Mouse (Mus musculus) forebrain, embryonic 16.5 days (tissue): ENCODE results near the gene Cldnd2. TPM values are rescaled to one million over a fixed set of nuclear protein-coding genes. Genes with fewer than 3 reads are reported as not detected.
A peak's percentile ranks its signal among the peaks of the same experiment; 100 is the strongest.

ENCODE experiments used
- ATAC-seq: fragments of 200-750 bp; cut with Nextera tagmentation; 2 replicates; pipeline ENCODE4 v1.8.0; 2017; ENCODE audit warnings: mild to moderate bottlenecking, moderate library complexity
- H3K27ac ChIP-seq: fragments of 300-500 bp; sonication (generic); 2 replicates; pipeline ENCODE4 v1.5.1; 2014; ENCODE audit warnings: low read length, control low read depth
- H3K27me3 ChIP-seq: fragments of 300-500 bp; sonication (generic); replicated peaks from 2 replicates; pipeline ENCODE4 v1.6.1; 2014; ENCODE audit warnings: low read length; ENCODE audit not compliant: control insufficient read depth, insufficient read depth
- H3K36me3 ChIP-seq: fragments of 300-500 bp; sonication (generic); 2 replicates; pipeline ENCODE4 v1.6.1; 2014; ENCODE audit not compliant: control insufficient read depth, insufficient read depth
- H3K4me1 ChIP-seq: fragments of 300-500 bp; sonication (generic); replicated peaks from 2 replicates; pipeline ENCODE4 v1.6.1; 2014; ENCODE audit warnings: low read length; ENCODE audit not compliant: control insufficient read depth, insufficient read depth
- H3K4me2 ChIP-seq: fragments of 300-500 bp; sonication (generic); 2 replicates; pipeline ENCODE4 v1.6.1; 2014; ENCODE audit warnings: mild to moderate bottlenecking, low read length, control low read depth
- H3K4me3 ChIP-seq: fragments of 300-500 bp; sonication (generic); replicated peaks from 2 replicates; pipeline ENCODE4 v1.5.1; 2014; ENCODE audit warnings: mild to moderate bottlenecking, low read length, control low read depth
- H3K9ac ChIP-seq: fragments of 300-500 bp; sonication (generic); replicated peaks from 2 replicates; pipeline ENCODE4 v1.6.1; 2014; ENCODE audit warnings: low read depth, low read length, control low read depth
- H3K9me3 ChIP-seq: fragments of 300-500 bp; sonication (generic); 2 replicates; pipeline ENCODE4 v1.6.1; 2016; ENCODE audit warnings: low read length; ENCODE audit not compliant: control insufficient read depth
- whole genome bisulfite sequencing: fragments of 180-500 bp; shearing (Covaris S2); extraction: QIAGEN DNeasy Blood & Tissue Kit; methylation state at CpG from one replicate; pipeline ENCODE4 v1.1.7; 2014; 5-methylcytosine and 5-hydroxymethylcytosine counted together
- polyA plus RNA-seq: library from polyadenylated mRNA; unstranded; fragments of >200 nt; fragmentation: Nextera tagmentation; extraction: Ambion mirVana; gene quantifications from 2 replicates; pipeline ENCODE4 v1.2.1, GENCODE M21; 2015

Cldnd2 gene
- polyA plus RNA-seq, 1 experiment from 2014 or later = not detected

DNA sequence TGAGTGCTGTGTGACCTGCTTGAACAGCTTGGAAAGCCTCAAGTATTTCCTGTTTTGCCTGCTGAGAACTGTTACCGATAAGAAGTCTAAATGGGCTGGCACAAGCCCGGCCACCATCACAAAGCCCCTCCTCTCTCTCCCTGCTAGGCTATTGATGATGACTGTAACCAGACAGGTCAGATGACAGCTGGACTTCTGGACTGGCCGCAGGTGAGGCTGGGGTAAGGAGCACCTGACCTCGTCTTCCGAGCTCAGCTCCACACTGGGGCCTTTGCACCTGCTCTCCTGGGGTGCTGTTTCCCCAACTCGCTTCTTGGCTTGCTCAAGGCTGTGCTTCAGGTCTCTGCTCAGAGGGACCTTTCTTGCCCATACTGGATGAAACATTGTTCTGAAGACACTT, 13.8 kb downstream of the Cldnd2 start:
- Histone ChIP-seq H3K9ac (no peak overlapping the region), H3K9me3 (no peaks in the 10 kb centered on the region), H3K4me3 (no peak overlapping the region), H3K27me3 (no peaks in the 10 kb centered on the region), H3K4me2 (no peak overlapping the region), H3K27ac (no peak overlapping the region), H3K36me3 (peaks cover 13% of the 10 kb centered on the region), H3K4me1 (no peaks in the 10 kb centered on the region)
- no peak for ATAC-seq
- 94% methylated on average over 6 of the region's 6 CpGs for WGBS

DNA sequence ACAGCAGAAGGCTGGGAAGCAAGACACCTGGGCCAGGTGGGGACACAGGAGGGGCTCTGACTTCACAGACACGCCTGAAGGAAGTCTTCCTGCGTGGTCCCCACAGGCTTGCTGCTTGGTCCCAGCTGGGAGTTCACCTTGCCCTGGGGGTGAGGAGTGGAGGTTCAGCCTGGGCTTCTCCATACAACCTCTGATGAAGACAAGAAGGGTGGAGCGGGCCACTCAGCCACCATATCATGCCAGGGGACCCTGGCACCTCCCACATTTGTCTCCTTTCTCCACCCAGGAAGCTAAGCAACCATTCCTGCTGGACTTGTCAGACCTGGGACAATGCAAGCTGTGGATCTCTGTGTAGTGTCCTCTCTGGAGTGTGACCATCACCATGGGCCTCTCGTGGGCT, 22.3 kb downstream of the Cldnd2 start, which contains the start of gene Vsig10l:
Gene Vsig10l, plus strand, starts transcription at position 301 of the 400 bp plus-strand sequence.
- WGBS = 47% methylated on average over 4 of the region's 4 CpGs
- Histone ChIP-seq H3K27me3 (no peaks in the 10 kb centered on the region), H3K4me1 (peaks cover 14% of the 10 kb centered on the region), H3K9me3 (no peaks in the 10 kb centered on the region), H3K9ac (no peak within 1 kb of the TSS), H3K36me3 (no peaks in the 10 kb centered on the region), H3K27ac (no peak within 1 kb of the TSS), H3K4me3 (no peak within 1 kb of the TSS), H3K4me2 (no peak within 1 kb of the TSS)
- no peak for ATAC-seq

DNA sequence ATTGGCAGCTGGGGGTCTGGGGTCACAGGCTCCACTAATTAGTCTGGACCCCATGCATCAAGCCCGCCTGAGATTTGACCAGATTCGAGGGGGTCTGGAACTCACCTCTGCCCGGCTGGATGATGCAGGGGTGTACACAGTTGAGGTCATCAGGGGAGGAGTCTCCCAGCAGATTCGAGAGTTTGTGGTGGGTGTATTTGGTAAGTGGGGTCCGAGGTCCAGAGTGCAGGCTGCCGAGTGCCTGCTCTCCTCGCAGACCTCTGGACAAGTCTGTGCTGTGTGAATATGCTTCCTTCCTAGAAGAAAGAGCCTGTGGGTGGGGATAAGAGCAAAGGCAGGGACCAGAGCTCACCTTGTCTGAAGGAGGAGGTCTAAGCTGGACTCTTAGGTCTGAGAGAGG, 23.4 kb downstream of the Cldnd2 start:
- no peak overlapping the region for H3K4me2 ChIP-seq
- no peak for ATAC-seq
- no peak overlapping the region for H3K4me3 ChIP-seq
- 77% methylated on average over 7 of the region's 7 CpGs for WGBS
- no peaks in the 10 kb centered on the region for H3K36me3 ChIP-seq
- no peaks in the 10 kb centered on the region for H3K27me3 ChIP-seq
- H3K4me1 ChIP-seq = peaks cover 14% of the 10 kb centered on the region
- H3K9me3 ChIP-seq = no peaks in the 10 kb centered on the region
- H3K27ac ChIP-seq = no peak overlapping the region
- no peak overlapping the region for H3K9ac ChIP-seq

DNA sequence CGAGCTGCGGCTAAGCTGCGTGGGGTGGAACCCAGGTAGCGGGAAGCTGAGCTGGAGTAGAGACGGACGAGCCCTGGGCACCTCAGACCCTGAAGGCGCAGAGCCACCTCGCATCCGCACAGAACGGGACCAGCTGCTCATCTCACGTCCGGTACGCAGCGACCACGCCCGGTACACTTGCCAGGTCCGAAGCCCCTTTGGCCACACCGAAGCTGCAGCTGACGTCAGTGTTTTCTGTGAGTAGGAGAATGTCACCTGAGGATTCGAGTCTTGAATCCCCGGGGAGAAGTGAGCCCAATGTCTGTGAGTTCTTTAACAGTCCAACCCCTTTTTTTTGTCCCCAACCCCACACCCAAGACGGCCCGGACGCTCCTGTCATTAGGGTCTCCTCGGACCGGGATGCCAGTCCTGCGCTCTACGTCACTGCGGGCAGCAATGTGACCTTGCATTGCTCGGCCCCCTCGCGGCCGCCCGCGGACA, 24.3 kb downstream of the Cldnd2 start:
- WGBS = 6% methylated on average over 35 of the region's 35 CpGs

DNA sequence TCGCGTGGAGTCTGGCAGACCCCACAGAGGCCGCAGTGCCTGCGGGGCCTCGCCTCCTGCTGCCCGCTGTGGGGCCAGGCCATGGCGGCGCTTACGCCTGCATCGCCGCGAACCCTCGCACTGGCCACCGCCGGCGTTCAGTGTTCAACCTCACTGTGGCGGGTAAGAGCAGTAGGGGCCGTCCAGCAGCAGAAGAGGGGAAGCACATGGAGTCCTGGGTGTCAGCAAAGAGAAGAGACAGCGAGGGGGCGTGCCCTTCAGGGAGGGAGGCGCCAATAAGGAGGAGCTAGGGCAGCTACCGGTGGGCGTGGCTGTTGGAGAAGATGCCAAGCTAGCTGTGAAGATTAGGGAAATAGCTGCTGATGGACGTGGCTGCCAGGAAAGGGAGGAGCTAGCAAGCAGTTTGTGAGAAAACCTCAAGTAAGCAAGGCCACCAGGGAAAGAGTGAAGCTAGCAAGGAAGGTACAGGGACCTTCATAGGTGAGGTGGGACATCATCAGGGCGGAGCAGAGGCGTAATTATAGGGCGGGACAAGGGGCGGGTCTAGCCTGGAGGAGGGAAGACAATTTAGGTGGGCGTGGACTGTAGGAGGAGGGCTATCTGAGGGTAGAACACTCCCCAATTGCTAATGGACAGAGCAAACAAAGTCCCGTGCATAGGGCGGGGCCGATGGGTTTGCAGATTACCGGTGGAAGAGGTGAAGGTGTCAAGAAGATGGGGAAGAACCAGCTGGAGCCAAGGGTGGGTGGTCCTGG, 24.9 kb downstream of the Cldnd2 start:
- Histone ChIP-seq H3K36me3 (no peaks in the 10 kb centered on the region), H3K9ac (peak overlapping the region; percentile 51), H3K4me1 (peaks cover 14% of the 10 kb centered on the region), H3K27me3 (no peaks in the 10 kb centered on the region), H3K9me3 (no peaks in the 10 kb centered on the region), H3K27ac (no peak overlapping the region), H3K4me3 (peak overlapping the region; percentile 52), H3K4me2 (peak overlapping the region; percentile 76)
- under 1% methylated on average over 33 of the region's 33 CpGs for WGBS
- peak; percentile 84 for ATAC-seq

More for the DNA sequence above, 24.3 kb downstream of the Cldnd2 start:
- Histone ChIP-seq H3K4me3 (peak overlapping the region; percentile 52), H3K27me3 (no peaks in the 10 kb centered on the region), H3K36me3 (no peaks in the 10 kb centered on the region), H3K4me2 (peak overlapping the region; percentile 76), H3K9me3 (no peaks in the 10 kb centered on the region), H3K9ac (peak overlapping the region; percentile 51), H3K27ac (no peak overlapping the region), H3K4me1 (peaks cover 14% of the 10 kb centered on the region)
- ATAC-seq = no peak

DNA sequence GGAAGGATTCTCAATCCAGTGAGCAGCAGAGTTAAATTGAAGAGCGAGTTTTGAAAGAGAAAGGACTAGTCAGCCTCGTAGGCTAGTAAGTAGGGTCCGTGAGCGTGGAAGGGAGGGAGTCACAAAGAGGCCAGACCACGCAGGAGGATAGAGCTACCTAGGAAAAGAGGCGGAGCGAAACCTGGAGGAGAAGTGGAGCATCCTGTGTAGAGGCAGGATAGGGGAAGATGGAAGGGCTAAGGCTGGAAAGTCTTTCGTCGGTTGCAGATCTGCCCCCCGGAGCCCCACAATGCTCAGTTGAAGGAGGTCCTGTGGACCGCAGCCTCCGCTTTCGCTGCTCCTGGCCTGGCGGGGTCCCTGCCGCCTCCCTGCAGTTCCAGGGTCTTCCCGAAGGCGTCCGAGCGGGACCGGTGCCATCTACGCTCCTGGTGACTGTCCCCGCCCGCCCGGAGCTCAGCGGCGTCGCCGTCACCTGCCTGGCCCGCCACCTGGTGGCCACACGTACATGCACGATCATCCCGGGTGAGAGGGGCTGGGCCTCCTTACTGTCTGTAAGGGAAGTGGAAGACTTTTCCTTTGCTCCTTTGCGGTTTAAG, 25.6 kb downstream of the Cldnd2 start:
- no peaks in the 10 kb centered on the region for H3K27me3 ChIP-seq
- WGBS = under 1% methylated on average over 33 of the region's 33 CpGs
- peak overlapping the region; percentile 52 for H3K4me3 ChIP-seq
- H3K4me1 ChIP-seq = peaks cover 14% of the 10 kb centered on the region
- peak overlapping the region; percentile 76 for H3K4me2 ChIP-seq
- peak overlapping the region; percentile 47 for H3K9ac ChIP-seq
- ATAC-seq = peak; percentile 59
- no peak overlapping the region for H3K27ac ChIP-seq
- no peaks in the 10 kb centered on the region for H3K36me3 ChIP-seq
- H3K9me3 ChIP-seq = no peaks in the 10 kb centered on the region

DNA sequence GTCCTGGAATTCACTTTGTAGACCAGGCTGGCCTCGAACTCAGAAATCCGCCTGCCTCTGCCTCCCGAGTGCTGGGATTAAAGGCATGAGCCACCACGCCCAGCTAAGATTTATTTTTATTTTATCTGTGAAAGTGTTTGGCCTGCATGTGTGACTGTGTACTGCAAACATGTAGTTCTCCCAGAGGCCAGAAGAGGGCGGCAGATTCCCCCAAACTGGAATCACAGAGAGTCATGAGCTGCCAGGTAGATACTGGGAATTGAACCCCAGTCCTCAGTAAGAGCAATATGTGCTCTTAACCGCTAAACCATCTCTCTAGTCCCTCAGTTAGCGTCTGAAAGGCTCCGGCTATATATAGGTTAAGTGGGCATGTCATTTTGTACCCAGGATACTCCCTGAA, 29.8 kb downstream of the Cldnd2 start:
- no peak overlapping the region for H3K9ac ChIP-seq
- H3K27me3 ChIP-seq = no peaks in the 10 kb centered on the region
- no peak overlapping the region for H3K27ac ChIP-seq
- no peaks in the 10 kb centered on the region for H3K9me3 ChIP-seq
- 34% methylated on average over 8 of the region's 8 CpGs for WGBS
- no peak for ATAC-seq
- H3K36me3 ChIP-seq = no peaks in the 10 kb centered on the region
- no peak overlapping the region for H3K4me2 ChIP-seq
- peaks cover 10% of the 10 kb centered on the region for H3K4me1 ChIP-seq
- H3K4me3 ChIP-seq = no peak overlapping the region

DNA sequence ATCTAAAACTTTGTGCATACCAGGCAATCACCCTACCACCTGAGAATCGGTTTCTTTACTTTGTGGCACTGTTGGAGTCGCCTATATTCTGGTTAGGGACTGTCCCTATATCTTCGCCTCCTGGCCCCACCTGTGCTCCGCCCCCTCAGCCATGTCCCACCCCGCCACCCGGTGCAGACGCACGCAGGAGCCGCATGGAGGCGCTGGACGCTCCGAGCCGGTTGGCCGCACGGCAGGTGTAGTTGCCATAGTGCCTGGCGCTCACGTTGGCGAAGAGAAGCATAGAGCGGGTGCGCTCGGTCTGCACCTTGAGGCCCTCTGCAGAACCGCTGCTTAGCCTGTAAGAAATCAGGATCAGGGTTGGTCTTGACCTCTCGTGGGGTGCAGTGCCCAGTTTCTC, 35.1 kb downstream of the Cldnd2 start:
- no peak overlapping the region for H3K4me3 ChIP-seq
- H3K36me3 ChIP-seq = peaks cover 5% of the 10 kb centered on the region; the same call in 1 of the 2 replicates
- no peaks in the 10 kb centered on the region; the same call in 1 of the 2 replicates for H3K4me1 ChIP-seq
- no peaks in the 10 kb centered on the region for H3K27me3 ChIP-seq
- H3K27ac ChIP-seq = no peak overlapping the region
- 18% methylated on average over 23 of the region's 23 CpGs for WGBS
- H3K9me3 ChIP-seq = no peaks in the 10 kb centered on the region
- H3K4me2 ChIP-seq = no peak overlapping the region
- H3K9ac ChIP-seq = no peak overlapping the region
- ATAC-seq = no peak

DNA sequence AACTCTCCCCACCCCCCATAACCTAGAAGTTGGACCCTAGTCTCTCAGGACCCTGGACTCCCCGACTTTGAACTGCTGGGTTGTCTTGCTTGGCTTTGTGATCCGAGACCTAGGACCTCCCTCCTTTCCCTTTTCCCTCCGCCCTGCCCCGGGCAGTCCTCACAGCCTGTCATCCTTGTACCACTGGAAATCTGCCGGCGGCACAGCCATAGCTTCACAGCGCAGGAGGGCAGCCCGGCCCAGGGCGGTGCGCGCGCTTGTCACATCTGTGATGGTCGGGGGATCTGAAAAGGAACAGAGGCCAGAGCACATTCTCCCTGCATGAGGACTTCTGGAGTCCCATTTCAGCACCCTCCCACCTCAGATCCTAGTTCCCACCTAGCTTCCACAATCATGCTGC, 35.8 kb downstream of the Cldnd2 start:
- Histone ChIP-seq H3K9ac (no peak overlapping the region), H3K4me3 (no peak overlapping the region), H3K36me3 (peaks cover 5% of the 10 kb centered on the region; the same call in 1 of the 2 replicates), H3K4me1 (no peaks in the 10 kb centered on the region; the same call in 1 of the 2 replicates), H3K4me2 (no peak overlapping the region), H3K9me3 (no peaks in the 10 kb centered on the region), H3K27me3 (no peaks in the 10 kb centered on the region), H3K27ac (no peak overlapping the region)
- WGBS = 20% methylated on average over 13 of the region's 13 CpGs
- ATAC-seq = no peak
